Mouse (Mus musculus) hindlimb bud, embryonic 11.5 days (tissue): ENCODE data around the gene Zfp536.
"Not testable (repeated sequence)": the region's sequence is repeated elsewhere in the genome, so short reads cannot be mapped to it uniquely, and the experiment has no call there.

Source experiments
- DNase-seq: peaks from one replicate; pipeline ENCODE4 v3.0.0-alpha.2; 2012; ENCODE audit warnings: low read depth, low spot score; ENCODE audit errors: extremely low spot score

Gene Zfp536

DNA sequence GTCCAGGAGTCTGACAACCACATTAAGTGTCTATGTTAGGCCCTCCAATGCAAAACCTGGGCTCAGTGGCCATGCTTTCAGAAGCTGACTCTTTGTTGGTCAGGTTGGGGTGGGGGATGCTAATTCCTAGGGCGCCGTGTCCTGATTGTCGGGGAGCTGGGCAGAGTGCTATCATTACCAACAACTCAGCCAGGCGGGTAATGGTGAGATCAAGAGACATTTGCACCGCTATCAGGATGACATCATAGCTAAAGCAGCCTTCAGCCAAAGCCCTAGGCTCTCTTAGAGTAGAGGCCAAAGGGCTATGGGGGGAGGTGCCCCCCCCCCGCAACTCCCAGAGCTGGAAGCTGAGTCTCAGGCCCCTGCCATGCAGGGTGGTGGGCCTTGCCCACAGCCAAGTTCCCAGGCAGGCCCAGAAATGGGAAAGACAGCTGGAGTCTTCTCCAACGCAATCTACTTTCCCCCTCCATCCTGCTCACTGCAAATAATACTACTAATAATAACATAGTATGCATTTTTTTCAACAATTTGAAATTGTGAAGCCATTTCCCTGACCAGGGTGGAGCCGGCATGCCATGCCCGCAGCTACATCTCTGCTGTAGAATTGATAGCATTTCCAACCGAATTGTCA lies 5.0 kb downstream of the Zfp536 start:
- DNase-seq, result no peak

DNA sequence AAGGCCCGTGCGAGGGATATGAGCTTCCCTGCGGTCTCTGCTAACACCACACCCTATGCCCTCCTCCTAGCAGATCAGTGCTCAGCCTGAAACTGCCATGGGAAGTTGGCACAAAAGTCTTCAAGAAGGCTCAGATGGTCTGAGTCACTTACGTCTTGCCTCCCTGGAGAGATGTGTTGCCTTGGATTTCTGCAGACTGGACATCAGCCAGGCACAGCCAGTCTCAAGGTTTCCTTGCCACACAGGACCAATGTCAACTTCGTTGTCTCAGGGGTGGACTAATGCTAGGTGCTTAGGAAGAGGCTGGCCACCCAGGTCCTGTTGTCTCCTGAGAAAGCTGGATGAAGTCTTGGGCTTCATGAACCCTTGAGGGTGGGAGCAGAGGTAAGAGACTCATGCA lies 14.6 kb downstream of the Zfp536 start:
- DNase-seq, result no peak

DNA sequence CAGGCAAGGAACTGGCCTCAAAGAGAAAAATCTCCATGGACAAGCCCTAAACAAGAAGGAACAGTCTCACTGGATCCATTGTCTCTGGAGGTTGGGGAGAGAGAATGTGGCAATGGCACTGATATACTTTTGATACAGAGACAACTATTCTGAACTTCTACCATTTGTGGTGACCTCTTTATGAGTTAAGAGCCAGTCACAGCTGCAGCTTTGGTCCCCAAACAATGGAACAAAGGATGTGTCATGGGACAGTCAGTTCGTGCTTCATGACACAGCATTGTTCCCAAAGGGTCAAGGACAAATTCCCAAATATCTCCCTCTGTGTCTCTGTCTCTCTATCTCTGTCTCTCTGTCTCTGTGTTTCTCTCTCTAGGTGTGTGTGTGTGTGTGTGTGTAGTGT lies 20.4 kb downstream of the Zfp536 start:
- no peak for DNase-seq

DNA sequence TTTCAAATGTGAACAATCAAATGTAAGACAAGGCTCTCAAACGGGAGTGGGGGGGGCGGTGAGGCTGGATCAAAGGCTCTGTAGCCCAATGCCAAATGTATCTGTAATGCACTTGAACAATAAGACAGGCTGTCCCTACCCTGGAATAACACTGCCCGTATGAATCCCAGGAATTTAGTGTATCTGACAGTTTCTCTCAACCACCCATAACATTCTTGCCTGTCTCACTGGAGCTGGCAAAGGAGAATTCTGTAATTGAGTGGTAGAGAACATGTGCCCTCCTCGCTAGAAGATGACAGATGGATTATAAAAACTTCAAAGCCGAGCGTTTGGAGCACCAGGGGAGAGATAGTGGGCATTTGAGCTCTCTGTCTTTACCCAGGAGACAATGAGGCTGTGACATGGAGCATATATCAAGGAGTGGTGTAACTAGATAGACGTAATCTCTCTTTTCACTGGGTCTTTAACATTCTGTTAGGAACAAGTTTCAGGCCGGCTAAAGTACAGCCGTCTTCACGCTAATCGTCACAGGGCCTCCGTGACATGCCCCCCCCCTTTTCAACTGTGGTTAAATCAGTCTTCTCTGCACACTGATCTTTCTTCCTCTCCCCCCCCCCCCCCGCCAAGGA lies 27.2 kb downstream of the Zfp536 start:
- DNase-seq, result no peak

DNA sequence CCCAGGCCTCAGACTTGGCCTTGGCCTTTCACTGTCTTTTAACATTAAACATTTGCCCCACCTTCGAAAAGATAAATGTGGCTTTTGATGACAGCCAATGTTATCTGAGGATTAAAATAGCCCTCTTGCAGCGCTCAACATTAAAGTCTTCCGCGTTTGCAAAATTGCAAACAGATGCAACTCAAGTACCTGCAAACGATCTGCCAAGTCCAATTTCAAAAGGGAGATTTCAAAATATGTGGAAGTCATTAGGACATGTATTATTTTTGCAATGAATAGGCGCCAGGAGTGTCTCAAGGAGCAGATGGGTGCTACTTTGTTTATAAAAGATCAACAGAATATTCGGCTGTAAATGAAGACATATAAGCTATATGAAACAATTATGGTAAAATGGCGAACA lies 30.1 kb downstream of the Zfp536 start:
- DNase-seq, result peak; percentile 47

DNA sequence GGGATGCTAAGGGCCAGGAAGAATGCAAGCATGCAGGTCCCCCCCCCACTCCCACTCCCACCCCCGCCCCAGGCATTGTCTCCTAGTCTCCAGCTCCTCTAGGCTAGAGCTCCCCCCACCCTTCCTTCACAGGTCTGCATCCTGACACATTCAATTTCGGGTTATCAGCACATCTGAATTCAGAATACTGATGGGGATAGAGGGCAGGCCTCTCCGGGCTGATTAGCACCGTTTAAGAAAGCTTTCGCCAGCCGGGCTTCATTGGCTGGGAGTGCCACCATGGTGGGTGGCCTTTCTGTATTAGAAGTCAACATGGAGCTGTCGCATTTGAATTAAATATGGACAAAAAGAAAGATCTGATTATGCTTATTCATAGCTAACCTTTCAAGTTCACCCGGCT lies 36.2 kb downstream of the Zfp536 start:
- no peak for DNase-seq

DNA sequence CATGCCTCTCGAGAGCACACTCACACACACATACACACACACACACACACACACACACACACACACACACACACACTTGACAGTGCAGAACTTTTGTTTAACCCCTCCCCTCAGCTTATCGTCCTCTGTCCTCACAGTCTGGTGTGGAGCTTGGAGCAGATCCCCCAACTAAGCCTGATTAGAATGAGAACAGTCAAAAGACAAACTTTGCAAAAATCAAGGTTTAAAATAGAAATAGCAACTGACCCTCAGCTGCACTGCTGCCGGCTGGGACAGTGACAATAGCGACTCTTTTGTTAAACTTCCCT lies 37.1 kb downstream of the Zfp536 start:
- no peak for DNase-seq

DNA sequence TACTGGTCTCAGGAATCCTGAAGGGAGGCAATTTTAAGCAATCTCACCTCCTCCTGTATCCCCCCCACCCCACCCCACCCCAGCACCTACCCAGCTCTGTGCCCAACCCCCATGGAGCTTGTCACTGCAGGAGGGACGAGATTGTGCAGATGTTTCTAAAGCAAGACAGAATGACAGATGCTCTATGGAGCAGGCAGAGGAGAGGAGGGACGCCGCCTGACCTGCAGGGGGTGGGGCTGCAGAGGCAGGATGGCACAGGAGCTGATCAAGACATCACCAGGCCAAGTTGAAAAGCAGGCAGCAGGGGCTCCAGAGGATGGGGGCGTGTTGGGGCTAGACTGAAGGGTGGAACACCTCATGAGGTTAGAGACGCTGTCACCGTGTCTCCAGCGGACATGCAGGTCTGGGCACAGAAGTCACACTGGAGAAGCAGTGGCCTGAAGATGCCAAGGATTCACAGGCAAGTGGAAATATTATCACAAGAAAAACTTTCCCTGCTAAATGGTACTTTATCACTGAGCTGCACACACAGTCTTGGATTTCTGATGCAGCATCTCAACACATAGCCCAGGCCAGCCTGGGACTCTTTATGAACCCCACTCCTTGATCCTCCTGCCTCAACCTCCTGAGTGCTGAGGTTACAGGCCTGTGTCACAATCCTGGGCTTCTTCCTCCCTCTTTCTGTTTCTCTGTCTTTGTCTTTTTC lies 37.6 kb downstream of the Zfp536 start:
- DNase-seq, result no peak

DNA sequence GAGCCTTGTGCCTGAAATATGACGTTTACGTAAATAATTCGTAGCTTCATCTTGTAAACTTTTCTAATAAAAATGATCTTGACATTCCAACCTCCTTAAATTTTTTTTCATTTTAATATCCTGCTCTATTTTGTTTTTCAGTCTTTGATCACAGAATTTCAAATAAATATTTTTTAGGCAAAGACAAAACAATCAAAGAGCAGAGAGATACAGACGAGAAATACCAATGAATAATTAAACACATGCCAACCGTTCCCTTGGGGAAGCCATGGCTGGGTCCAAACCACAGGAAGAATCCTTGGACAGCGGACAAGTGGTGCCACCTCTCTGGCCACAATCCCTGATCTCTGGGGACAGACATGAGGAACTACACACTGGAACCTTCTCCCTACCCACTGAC lies 38.3 kb downstream of the Zfp536 start:
- no peak for DNase-seq

DNA sequence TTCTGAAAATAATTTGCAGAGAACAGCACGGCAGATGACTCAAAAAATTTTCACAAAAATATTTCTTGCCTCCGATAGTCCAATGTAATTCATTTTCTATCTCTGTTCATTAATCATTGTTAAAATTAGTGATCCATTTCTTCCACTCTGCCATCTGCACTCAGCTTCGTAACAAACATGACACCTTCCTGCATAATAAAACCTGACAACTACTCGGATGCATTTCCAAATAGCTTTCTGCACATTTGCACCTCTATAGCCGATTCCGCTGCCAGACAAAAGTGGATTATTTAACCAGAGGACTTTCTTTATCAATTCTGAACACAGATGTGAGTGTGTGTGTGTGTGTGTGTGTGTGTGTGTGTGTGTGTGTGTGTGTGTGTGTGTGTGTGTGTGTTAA lies 38.9 kb downstream of the Zfp536 start:
- no peak for DNase-seq

DNA sequence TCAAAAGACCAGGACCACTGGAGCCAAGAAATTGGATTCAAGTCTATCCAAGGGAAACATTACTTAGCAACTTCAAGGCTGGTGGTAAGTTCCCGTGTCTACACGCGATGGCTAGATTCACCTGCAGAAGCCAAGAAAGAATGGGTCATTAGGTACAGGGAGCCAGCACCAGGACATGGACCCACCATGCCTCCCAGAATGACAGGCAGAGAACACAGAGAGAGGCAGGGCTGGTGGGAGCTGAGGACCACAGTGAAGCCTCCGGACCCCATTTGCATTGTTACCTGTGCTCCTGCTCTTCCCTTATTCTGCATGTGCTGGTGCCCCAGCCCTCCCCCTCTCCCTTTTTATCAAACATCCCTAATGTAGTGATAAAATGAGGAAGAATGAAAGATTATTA lies 39.4 kb downstream of the Zfp536 start:
- no peak for DNase-seq

DNA sequence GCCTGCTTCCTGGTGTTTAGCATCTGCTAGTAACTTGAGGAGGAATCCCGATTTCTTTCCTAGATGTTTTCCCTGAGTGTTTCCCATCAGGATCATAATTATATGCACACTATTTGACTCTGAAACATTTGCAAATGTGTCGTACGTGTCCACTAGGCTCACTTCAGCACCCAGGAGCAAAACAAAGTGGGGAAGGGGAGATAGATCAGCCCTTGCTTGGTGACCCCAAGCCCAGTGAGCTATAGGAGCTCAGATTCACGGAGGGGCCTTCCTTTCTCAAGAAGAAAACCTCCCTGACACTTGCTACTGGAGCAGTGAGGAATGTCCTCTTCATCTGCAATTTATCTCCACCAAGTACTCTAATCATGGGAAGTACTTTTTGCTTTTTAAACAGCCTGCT lies 40.7 kb downstream of the Zfp536 start:
- no peak for DNase-seq

DNA sequence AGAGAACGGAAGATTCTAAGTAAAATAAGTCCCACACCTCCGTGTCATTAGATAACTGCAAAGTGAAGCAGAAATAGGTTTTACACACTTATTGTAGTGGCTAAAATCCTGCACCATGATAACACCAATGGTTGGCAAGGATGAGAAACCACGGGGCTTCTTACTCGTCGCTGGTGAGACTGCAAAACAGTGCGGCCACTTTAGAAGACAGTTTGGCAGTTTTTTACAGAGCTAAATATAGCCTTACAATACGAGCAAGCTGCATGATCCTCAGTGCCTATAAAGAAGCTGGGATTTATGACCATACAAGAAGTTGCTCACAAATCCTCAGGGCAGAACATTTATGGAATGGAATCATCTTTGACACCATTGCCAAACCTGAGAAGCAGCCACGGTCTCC lies 45.7 kb downstream of the Zfp536 start:
- DNase-seq, result no peak

DNA sequence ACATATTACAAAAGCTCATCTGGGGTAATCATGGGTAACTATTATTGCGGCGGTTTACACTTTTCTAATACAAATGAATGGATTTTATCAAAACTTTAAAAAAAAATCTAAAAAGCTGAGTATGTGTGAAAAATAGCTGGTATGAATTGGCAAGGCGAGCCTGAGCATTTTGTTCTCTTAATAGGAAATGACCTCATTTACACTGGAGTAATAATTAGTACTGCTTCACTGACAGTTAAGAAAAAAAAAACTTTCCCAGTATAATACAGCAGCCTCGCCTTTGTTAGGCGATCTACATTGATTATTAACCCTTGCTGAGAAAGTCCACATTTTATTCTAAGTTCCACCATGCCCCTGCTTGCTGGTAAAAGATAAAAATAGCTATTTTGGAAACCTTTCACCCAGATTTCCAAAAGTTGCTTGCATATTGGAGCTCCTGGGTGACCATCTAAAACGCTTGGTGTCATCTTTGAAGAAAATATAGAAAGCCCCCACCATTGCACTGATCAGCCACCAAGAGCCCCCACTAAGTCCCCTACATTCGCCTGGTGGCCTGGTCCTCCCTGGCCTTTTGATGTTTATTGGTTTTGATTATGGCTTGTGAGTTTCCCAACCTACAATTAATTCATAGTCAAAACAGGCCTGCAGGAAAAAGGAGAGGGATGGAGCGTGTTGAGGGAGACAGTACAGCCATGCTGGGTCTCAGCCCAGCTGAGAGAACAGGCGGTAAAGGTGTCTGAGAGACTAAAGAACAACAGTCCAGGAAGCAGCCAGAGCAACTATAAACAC lies 49.2 kb downstream of the Zfp536 start:
- no peak for DNase-seq

DNA sequence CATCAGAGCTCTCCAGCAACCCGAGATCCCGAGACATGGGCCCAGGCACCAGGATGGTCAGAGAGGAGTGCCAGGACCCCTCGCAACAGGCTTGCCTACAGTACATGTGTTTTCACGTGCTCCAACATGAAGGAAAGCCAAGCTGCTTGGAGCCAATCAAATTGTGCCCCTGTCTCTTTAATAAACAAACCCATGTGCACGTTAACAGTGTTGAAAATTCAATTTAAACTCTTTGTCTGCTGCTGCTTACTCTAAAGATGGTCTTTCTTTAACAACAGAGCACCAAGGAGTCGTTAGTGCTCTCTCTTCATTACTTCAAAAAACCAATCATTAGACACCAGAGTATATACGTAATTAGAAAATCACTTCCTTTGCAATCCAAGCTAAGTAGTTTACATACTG lies 50.2 kb downstream of the Zfp536 start:
- no peak for DNase-seq

DNA sequence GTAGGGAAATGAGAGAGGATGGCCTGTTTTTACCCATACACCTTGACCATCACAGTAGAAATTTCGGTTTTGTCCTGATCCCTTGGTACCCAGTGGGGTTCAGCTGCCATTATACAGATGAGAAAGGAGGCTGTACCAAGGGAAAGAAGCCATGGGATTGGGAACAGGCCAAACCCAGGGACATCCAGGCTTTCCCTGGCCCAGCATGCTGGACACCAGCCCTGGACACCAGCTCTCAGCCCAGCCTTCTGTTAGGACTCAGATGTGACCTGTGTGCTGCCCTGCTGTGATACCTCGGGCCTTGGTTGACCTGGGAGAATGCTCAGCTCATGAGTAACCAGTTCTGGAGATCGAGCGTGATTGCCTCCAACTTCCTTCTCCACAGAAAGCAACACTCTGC lies 51.8 kb downstream of the Zfp536 start:
- DNase-seq, result no peak

DNA sequence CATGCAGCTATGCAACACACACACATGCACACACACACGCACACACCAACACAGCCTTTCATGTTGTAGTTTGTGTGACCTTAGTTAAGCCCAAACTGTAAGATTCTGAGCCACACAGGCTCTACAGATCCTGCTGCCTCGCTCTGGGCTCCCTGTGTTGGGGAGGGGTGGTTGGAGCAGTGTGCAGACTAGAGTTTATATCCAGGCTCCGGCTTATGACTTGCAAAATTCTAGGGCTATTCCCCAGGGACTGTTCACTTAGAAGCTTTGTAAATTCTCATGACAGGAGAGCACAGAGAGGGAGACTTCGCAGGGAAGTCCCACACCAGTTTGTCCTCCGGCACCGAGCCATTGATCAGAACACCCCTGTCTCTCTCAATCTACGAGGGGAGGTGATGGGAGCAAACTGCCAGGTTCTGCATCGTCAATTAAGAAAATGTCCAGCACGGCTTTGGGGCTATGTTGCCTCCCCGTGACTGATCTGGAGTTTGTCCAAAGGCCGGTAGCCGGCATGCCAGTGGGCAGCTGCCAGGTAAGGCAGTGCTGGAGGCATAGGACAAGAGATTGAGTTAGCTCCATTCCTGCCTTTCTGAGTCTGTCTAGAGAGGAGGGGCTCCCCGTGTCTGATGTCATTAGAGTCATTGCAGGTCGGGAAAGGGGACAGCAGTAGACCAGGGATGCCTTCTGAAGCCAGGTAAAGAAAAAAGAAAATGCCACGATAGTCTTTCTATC lies 54.6 kb downstream of the Zfp536 start:
- no peak for DNase-seq

DNA sequence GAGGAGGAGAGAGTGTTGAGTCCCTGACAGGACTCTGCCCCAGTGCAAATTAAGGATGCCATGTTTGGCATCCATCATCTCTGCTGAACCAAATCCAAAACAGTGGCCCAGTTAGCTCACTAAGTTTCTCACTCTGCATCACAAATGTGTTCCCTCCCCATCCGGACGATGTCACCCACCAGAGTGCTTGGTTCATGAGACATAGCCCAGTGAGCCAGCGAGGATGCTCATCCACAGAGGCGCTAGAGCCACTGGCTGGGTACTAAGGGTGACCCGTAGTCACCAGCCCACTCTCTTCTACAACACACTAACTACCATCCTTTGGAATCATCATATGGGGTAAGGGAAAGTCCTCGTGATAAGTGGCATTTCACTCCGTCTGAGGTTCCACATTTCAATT lies 56.4 kb downstream of the Zfp536 start:
- DNase-seq, result no peak

DNA sequence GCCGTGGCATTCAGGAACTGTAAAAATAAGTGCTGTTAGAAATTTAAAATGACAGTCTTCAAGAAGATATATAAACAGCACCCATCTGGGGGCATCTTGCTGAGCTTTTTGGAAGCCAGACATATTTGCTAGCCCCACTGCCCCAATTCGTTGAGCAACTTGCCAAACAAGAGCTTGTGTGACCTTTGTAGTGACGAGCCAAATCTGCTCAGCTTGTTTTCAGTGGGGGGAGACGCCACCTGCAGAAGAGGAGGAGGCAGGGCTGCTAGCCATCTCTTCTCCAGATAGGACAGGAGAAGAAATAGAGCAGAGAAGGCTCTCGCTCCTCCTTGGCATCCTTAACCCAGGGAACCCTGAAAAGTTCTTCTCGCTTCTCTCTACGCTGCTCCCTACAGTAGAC lies 56.8 kb downstream of the Zfp536 start:
- DNase-seq, result no peak

DNA sequence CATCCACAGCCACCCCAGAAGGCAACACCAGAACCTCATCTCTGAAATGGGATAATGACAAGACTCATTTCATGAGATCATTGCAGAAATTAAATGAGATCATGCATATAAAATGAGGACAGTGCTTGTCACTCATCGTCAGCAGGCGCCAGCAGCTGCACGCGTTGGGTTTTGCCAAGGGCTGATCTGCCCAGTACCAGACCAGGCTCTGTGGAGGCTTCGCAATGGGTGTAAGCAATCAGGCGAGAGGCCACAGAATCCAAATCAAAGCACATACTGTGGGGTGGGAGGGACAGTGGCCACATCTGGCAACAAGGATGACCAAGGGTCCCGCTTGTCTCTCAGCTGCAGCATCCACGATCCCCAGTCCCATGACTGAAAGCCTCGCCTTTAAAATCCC lies 69.0 kb downstream of the Zfp536 start:
- DNase-seq, result no peak

DNA sequence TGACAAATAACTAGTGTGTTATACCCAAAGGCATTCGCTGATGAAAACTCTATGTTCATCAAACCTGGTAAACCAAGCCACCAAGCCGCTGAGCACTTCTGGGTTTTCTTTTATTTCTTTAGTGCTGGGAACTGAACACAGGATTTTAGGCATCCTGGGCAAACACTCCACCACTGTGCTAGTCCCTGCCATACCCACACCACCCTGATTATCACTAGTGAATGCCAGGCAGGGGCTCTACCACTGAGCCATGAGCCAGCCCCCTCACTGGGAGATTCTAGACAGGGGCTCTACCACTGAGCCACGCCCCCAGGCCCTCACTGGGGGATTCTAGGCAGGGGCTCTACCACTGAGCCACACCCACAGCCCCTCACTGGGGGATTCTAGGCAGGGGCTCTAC lies 76.1 kb downstream of the Zfp536 start:
- DNase-seq, result not testable (repeated sequence)
